Mouse (Mus musculus) limb, embryonic 12.5 days (tissue): ENCODE results near the gene Ascc1. TPM values are rescaled to one million over a fixed set of nuclear protein-coding genes. Genes with fewer than 3 reads are reported as not detected.
"Not testable (repeated sequence)": the region's sequence is repeated elsewhere in the genome, so short reads cannot be mapped to it uniquely, and the experiment has no call there.

ENCODE experiments used
- ATAC-seq: fragments of 200-750 bp; cut with Nextera tagmentation; 2 replicates; pipeline ENCODE4 v1.8.0; 2017; ENCODE audit warnings: low read depth, moderate TSS enrichment; ENCODE audit not compliant: insufficient number of reproducible peaks, insufficient read depth, low FRiP score, low TSS enrichment
- H3K27ac ChIP-seq: fragments of 300-500 bp; sonication (generic); 2 replicates; pipeline ENCODE4 v1.5.1; 2016; ENCODE audit warnings: mild to moderate bottlenecking, moderate library complexity
- H3K27me3 ChIP-seq: fragments of 300-500 bp; sonication (generic); 2 replicates; pipeline ENCODE4 v1.6.1; 2016; ENCODE audit warnings: mild to moderate bottlenecking, moderate library complexity
- H3K36me3 ChIP-seq: fragments of 300-500 bp; sonication (generic); 2 replicates; pipeline ENCODE4 v1.6.1; 2016; ENCODE audit warnings: mild to moderate bottlenecking, moderate library complexity
- H3K4me1 ChIP-seq: fragments of 300-500 bp; sonication (generic); replicated peaks from 2 replicates; pipeline ENCODE4 v1.6.1; 2016
- H3K4me2 ChIP-seq: fragments of 300-500 bp; sonication (generic); 2 replicates; pipeline ENCODE4 v1.6.1; 2016; ENCODE audit warnings: mild to moderate bottlenecking, moderate library complexity
- H3K4me3 ChIP-seq: fragments of 300-500 bp; sonication (generic); replicated peaks from 2 replicates; pipeline ENCODE4 v1.5.1; 2016; ENCODE audit warnings: mild to moderate bottlenecking
- H3K9ac ChIP-seq: fragments of 300-500 bp; sonication (generic); replicated peaks from 2 replicates; pipeline ENCODE4 v1.6.1; 2016; ENCODE audit warnings: mild to moderate bottlenecking, moderate library complexity
- H3K9me3 ChIP-seq: fragments of 300-500 bp; sonication (generic); 2 replicates; pipeline ENCODE4 v1.6.1; 2016; ENCODE audit warnings: mild to moderate bottlenecking, moderate library complexity
- whole genome bisulfite sequencing: fragments of 180-500 bp; shearing (Covaris S2); methylation state at CpG from one replicate; pipeline ENCODE4 v1.1.7; 2016; 5-methylcytosine and 5-hydroxymethylcytosine counted together
- polyA plus RNA-seq: library from polyadenylated mRNA; unstranded; fragments of >200 nt; fragmentation: Nextera tagmentation; extraction: Ambion mirVana; gene quantifications from 2 replicates; pipeline ENCODE4 v1.2.1, GENCODE M21; 2016

Gene Ascc1
- polyA plus RNA-seq, 1 experiment from 2014 or later = 46.7 TPM

GRCm38 (mm10) chr10:60116997-60117396 is 114.4 kb downstream of the Ascc1 start:
- no peak for ATAC-seq
- WGBS = 47% methylated on average over 4 of the region's 4 CpGs

GRCm38 (mm10) chr10:60118464-60118863 is 115.9 kb downstream of the Ascc1 start:
- no peak overlapping the region for H3K27ac ChIP-seq
- H3K27me3 ChIP-seq = no peaks in the 10 kb centered on the region
- H3K4me2 ChIP-seq = no peak overlapping the region
- 61% methylated on average over 7 of the region's 7 CpGs for WGBS
- ATAC-seq = no peak
- no peaks in the 10 kb centered on the region for H3K36me3 ChIP-seq
- no peak overlapping the region for H3K9ac ChIP-seq
- no peaks in the 10 kb centered on the region for H3K9me3 ChIP-seq
- H3K4me1 ChIP-seq = peaks cover 28% of the 10 kb centered on the region
- no peak overlapping the region for H3K4me3 ChIP-seq

More at GRCm38 (mm10) chr10:60116997-60117396, 114.4 kb downstream of the Ascc1 start:
- Histone ChIP-seq H3K36me3 (no peaks in the 10 kb centered on the region), H3K4me2 (no peak overlapping the region), H3K9ac (no peak overlapping the region), H3K27ac (no peak overlapping the region), H3K4me1 (peaks cover 28% of the 10 kb centered on the region), H3K27me3 (peaks cover 6% of the 10 kb centered on the region; the same call in 1 of the 2 replicates), H3K4me3 (no peak overlapping the region), H3K9me3 (no peaks in the 10 kb centered on the region)

GRCm38 (mm10) chr10:60120630-60121029 is 118.0 kb downstream of the Ascc1 start:
- no peaks in the 10 kb centered on the region for H3K36me3 ChIP-seq
- H3K4me1 ChIP-seq = peaks cover 23% of the 10 kb centered on the region
- H3K27ac ChIP-seq = no peak overlapping the region
- no peak for ATAC-seq
- H3K4me2 ChIP-seq = no peak overlapping the region
- H3K27me3 ChIP-seq = no peaks in the 10 kb centered on the region
- H3K4me3 ChIP-seq = no peak overlapping the region
- no peak overlapping the region for H3K9ac ChIP-seq
- no peaks in the 10 kb centered on the region for H3K9me3 ChIP-seq
- 81% methylated on average over 4 of the region's 4 CpGs for WGBS

GRCm38 (mm10) chr10:60124078-60124477 is 121.5 kb downstream of the Ascc1 start:
- Histone ChIP-seq H3K4me1 (peaks cover 8% of the 10 kb centered on the region; the same call in 1 of the 2 replicates), H3K27ac (no peak overlapping the region), H3K4me3 (no peak overlapping the region), H3K36me3 (no peaks in the 10 kb centered on the region), H3K4me2 (no peak overlapping the region), H3K9ac (no peak overlapping the region), H3K9me3 (no peaks in the 10 kb centered on the region), H3K27me3 (no peaks in the 10 kb centered on the region)
- ATAC-seq = no peak
- WGBS = 64% methylated on average over 6 of the region's 6 CpGs

GRCm38 (mm10) chr10:60125529-60126327 is 123.1 kb downstream of the Ascc1 start:
- Histone ChIP-seq H3K4me2 (peak overlapping the region; percentile 45), H3K4me3 (0 out of 2 replicates have a peak overlapping the region, but pooled peaks have one; percentile 16), H3K27ac (no peak overlapping the region), H3K36me3 (no peaks in the 10 kb centered on the region), H3K4me1 (peaks cover 8% of the 10 kb centered on the region; the same call in 1 of the 2 replicates), H3K9ac (0 out of 2 replicates have a peak overlapping the region, but pooled peaks have one; percentile 27), H3K9me3 (no peaks in the 10 kb centered on the region), H3K27me3 (no peaks in the 10 kb centered on the region)
- WGBS = 18% methylated on average over 22 of the region's 22 CpGs
- ATAC-seq = peak; percentile 43; the same call in 1 of the 2 replicates

GRCm38 (mm10) chr10:60128287-60128686 is 125.7 kb downstream of the Ascc1 start:
- H3K36me3 ChIP-seq = no peaks in the 10 kb centered on the region
- H3K27ac ChIP-seq = no peak overlapping the region
- ATAC-seq = no peak
- no peak overlapping the region for H3K4me2 ChIP-seq
- peaks cover 10% of the 10 kb centered on the region for H3K4me1 ChIP-seq
- H3K9ac ChIP-seq = no peak overlapping the region
- WGBS = 86% methylated on average over 9 of the region's 9 CpGs
- no peaks in the 10 kb centered on the region for H3K27me3 ChIP-seq
- H3K4me3 ChIP-seq = no peak overlapping the region
- H3K9me3 ChIP-seq = no peaks in the 10 kb centered on the region

- no peaks in the 10 kb centered on the region for H3K9me3 ChIP-seq
- WGBS = 84% methylated on average over 4 of the region's 4 CpGs
- ATAC-seq = no peak
- H3K9ac ChIP-seq = no peak overlapping the region
- H3K4me3 ChIP-seq = no peak overlapping the region
- H3K36me3 ChIP-seq = no peaks in the 10 kb centered on the region
- H3K27me3 ChIP-seq = no peaks in the 10 kb centered on the region
- peaks cover 20% of the 10 kb centered on the region for H3K4me1 ChIP-seq
- no peak overlapping the region for H3K4me2 ChIP-seq
- H3K27ac ChIP-seq = no peak overlapping the region
These were observed 127.9 kb downstream of the Ascc1 start for GRCm38 (mm10) chr10:60130504-60130903.

- WGBS = 21% methylated on average over 6 of the region's 6 CpGs
- 0 out of 2 replicates have a peak, but pooled peaks have one; percentile 23 for ATAC-seq
- no peaks in the 10 kb centered on the region for H3K36me3 ChIP-seq
These were observed 130.9 kb downstream of the Ascc1 start for GRCm38 (mm10) chr10:60133501-60133900.

GRCm38 (mm10) chr10:60134201-60134600 is 131.6 kb downstream of the Ascc1 start:
- H3K9ac ChIP-seq = no peak overlapping the region
- H3K4me3 ChIP-seq = no peak overlapping the region
- no peak overlapping the region for H3K4me2 ChIP-seq
- ATAC-seq = no peak
- no peaks in the 10 kb centered on the region for H3K27me3 ChIP-seq
- peaks cover 13% of the 10 kb centered on the region for H3K4me1 ChIP-seq
- no peaks in the 10 kb centered on the region for H3K36me3 ChIP-seq
- H3K9me3 ChIP-seq = no peaks in the 10 kb centered on the region
- peak overlapping the region; percentile 78; the same call in 1 of the 2 replicates for H3K27ac ChIP-seq
- 40% methylated on average over 9 of the region's 9 CpGs for WGBS

More at GRCm38 (mm10) chr10:60133501-60133900, 130.9 kb downstream of the Ascc1 start:
- H3K9me3 ChIP-seq = no peaks in the 10 kb centered on the region
- H3K4me1 ChIP-seq = peaks cover 13% of the 10 kb centered on the region
- peak overlapping the region; percentile 78 for H3K27ac ChIP-seq
- H3K4me3 ChIP-seq = no peak overlapping the region
- peak overlapping the region; percentile 23; the same call in 1 of the 2 replicates for H3K4me2 ChIP-seq
- no peak overlapping the region for H3K9ac ChIP-seq
- no peaks in the 10 kb centered on the region for H3K27me3 ChIP-seq

GRCm38 (mm10) chr10:60136010-60136409 is 133.4 kb downstream of the Ascc1 start:
- not testable (repeated sequence) for H3K9me3 ChIP-seq, H3K27ac ChIP-seq, H3K27me3 ChIP-seq, ATAC-seq, H3K9ac ChIP-seq, H3K4me2 ChIP-seq, H3K4me3 ChIP-seq, H3K36me3 ChIP-seq
- WGBS = 46% methylated on average over 1 of the region's 1 CpGs
- peaks cover 13% of the 10 kb centered on the region for H3K4me1 ChIP-seq

GRCm38 (mm10) chr10:60136935-60137334 is 134.3 kb downstream of the Ascc1 start:
- no peak for ATAC-seq

More at GRCm38 (mm10) chr10:60136935-60137334, 134.3 kb downstream of the Ascc1 start:
- Histone ChIP-seq H3K36me3 (no peaks in the 10 kb centered on the region), H3K27me3 (no peaks in the 10 kb centered on the region), H3K4me2 (no peak overlapping the region), H3K4me1 (peaks cover 13% of the 10 kb centered on the region), H3K9me3 (0 out of 2 replicates have a peak, but pooled peaks cover 3% of the 10 kb centered on the region), H3K9ac (no peak overlapping the region), H3K27ac (no peak overlapping the region), H3K4me3 (no peak overlapping the region)
- 80% methylated on average over 7 of the region's 7 CpGs for WGBS
